Mouse (Mus musculus): ENCODE measurements at regions not wholly inside any gene's neighbourhood (a gene's known extent, or its start where the extent isn't known, plus 50 kb on each side); places are given as distances from the start of the nearest gene placed in this dataset.

GRCm38 (mm10) chr5:53355069-53355468, 88.2 kb downstream of the Smim20 start:
- Histone ChIP-seq H3K27me3 (ENCODE audit: control insufficient read depth, insufficient read depth, low read length) (no peaks in the 10 kb centered on the region), H3K36me3 (ENCODE audit: control insufficient read depth, insufficient read depth, low read length) (no peaks in the 10 kb centered on the region), H3K4me3 (ENCODE audit: low read depth, low read length) (no peak overlapping the region), H3K27ac (ENCODE audit: insufficient read depth, low read depth, low read length) (no peak overlapping the region), H3K4me1 (ENCODE audit: control insufficient read depth, insufficient read depth, insufficient read length, low read length) (no peaks in the 10 kb centered on the region)
- 2% methylated on average over 6 of the region's 6 CpGs for WGBS
- TF ChIP-seq POLR2A (IDR thresholded peaks at IDR 0.05; ENCODE audit: low read depth, low read length): no peak
- peak; percentile 94 for TF ChIP-seq CTCF (IDR thresholded peaks at IDR 0.05; ENCODE audit: extremely low read depth, insufficient read length, insufficient replicate concordance, low read depth, low read length)

- H3K4me3 ChIP-seq (ENCODE audit: low read depth, low read length): no peak overlapping the region
- H3K27me3 ChIP-seq (ENCODE audit: control insufficient read depth, insufficient read depth, low read length): no peaks in the 10 kb centered on the region
- 60% methylated on average over 7 of the region's 7 CpGs for WGBS
- no peaks in the 10 kb centered on the region for H3K4me1 ChIP-seq (ENCODE audit: control insufficient read depth, insufficient read depth, insufficient read length, low read length)
- no peak overlapping the region for H3K27ac ChIP-seq (ENCODE audit: insufficient read depth, low read depth, low read length)
- TF ChIP-seq POLR2A (IDR thresholded peaks at IDR 0.05; ENCODE audit: low read depth, low read length): no peak
- TF ChIP-seq CTCF (IDR thresholded peaks at IDR 0.05; ENCODE audit: extremely low read depth, insufficient read length, insufficient replicate concordance, low read depth, low read length): no peak
- H3K36me3 ChIP-seq (ENCODE audit: control insufficient read depth, insufficient read depth, low read length): no peaks in the 10 kb centered on the region
These were observed 90.3 kb downstream of the Smim20 start for GRCm38 (mm10) chr5:53357086-53357608.

GRCm38 (mm10) chr5:53358181-53358580, 91.3 kb downstream of the Smim20 start:
- Histone ChIP-seq H3K36me3 (ENCODE audit: control insufficient read depth, insufficient read depth, low read length) (no peaks in the 10 kb centered on the region), H3K27ac (ENCODE audit: insufficient read depth, low read depth, low read length) (no peak overlapping the region), H3K27me3 (ENCODE audit: control insufficient read depth, insufficient read depth, low read length) (no peaks in the 10 kb centered on the region), H3K4me3 (ENCODE audit: low read depth, low read length) (no peak overlapping the region), H3K4me1 (ENCODE audit: control insufficient read depth, insufficient read depth, insufficient read length, low read length) (no peaks in the 10 kb centered on the region)
- no peak for TF ChIP-seq POLR2A (IDR thresholded peaks at IDR 0.05; ENCODE audit: low read depth, low read length)
- no peak for TF ChIP-seq CTCF (IDR thresholded peaks at IDR 0.05; ENCODE audit: extremely low read depth, insufficient read length, insufficient replicate concordance, low read depth, low read length)
- 56% methylated on average over 4 of the region's 4 CpGs for WGBS

GRCm38 (mm10) chr5:53359887-53360286, 93.0 kb downstream of the Smim20 start:
- no peak overlapping the region for H3K4me3 ChIP-seq (ENCODE audit: low read depth, low read length)
- H3K27me3 ChIP-seq (ENCODE audit: control insufficient read depth, insufficient read depth, low read length): no peaks in the 10 kb centered on the region
- no peaks in the 10 kb centered on the region for H3K36me3 ChIP-seq (ENCODE audit: control insufficient read depth, insufficient read depth, low read length)
- H3K27ac ChIP-seq (ENCODE audit: insufficient read depth, low read depth, low read length): no peak overlapping the region
- WGBS: 77% methylated on average over 12 of the region's 12 CpGs
- no peaks in the 10 kb centered on the region for H3K4me1 ChIP-seq (ENCODE audit: control insufficient read depth, insufficient read depth, insufficient read length, low read length)
- no peak for TF ChIP-seq POLR2A (IDR thresholded peaks at IDR 0.05; ENCODE audit: low read depth, low read length)
- no peak for TF ChIP-seq CTCF (IDR thresholded peaks at IDR 0.05; ENCODE audit: extremely low read depth, insufficient read length, insufficient replicate concordance, low read depth, low read length)

DNA sequence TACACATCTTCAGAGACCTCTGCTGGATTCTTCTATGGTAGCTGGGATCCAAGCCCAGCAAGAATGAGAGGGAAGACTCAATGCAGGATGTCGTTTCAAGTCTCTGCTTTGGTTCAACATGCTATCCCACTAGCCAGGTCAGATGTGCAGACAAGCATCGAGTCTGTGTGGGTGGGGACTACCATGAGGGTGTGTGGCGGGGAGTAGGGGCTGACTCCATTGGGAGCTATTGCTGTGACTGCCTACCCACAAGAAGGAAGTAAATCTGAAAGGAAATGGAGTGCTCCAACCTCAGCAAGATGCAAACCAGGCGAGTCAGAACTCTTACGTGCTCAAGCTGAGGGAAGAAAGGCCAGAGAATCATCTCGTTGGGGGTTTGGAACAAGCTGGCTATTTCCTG, 94.4 kb downstream of the Smim20 start:
- TF ChIP-seq POLR2A (IDR thresholded peaks at IDR 0.05; ENCODE audit: low read depth, low read length): no peak
- TF ChIP-seq CTCF (IDR thresholded peaks at IDR 0.05; ENCODE audit: extremely low read depth, insufficient read length, insufficient replicate concordance, low read depth, low read length): no peak

DNA sequence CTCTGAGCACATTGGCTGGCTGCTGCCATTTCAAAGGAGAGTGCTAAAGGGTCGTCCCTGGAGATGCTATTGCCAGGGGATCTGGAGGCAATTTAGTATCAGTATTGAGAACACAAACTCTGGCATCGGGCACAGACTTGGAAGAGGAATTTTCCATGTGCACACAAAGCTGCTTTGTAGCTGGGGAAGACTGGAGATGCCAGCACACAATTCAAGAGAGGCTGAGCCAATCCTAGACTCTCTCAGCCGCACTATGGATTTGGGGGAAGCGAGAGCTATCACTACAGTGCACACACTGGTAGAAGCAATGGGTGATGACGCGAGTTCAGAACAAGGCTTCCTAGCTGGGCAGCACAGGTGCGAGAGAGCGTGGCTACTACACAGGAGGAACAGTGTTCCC, 97.0 kb downstream of the Smim20 start:
- Histone ChIP-seq H3K27me3 (ENCODE audit: control insufficient read depth, insufficient read depth, low read length) (no peaks in the 10 kb centered on the region), H3K36me3 (ENCODE audit: control insufficient read depth, insufficient read depth, low read length) (no peaks in the 10 kb centered on the region), H3K27ac (ENCODE audit: insufficient read depth, low read depth, low read length) (no peak overlapping the region), H3K4me3 (ENCODE audit: low read depth, low read length) (no peak overlapping the region), H3K4me1 (ENCODE audit: control insufficient read depth, insufficient read depth, insufficient read length, low read length) (no peaks in the 10 kb centered on the region)
- 81% methylated on average over 8 of the region's 8 CpGs for WGBS
- TF ChIP-seq POLR2A (IDR thresholded peaks at IDR 0.05; ENCODE audit: low read depth, low read length) (no peak), CTCF (IDR thresholded peaks at IDR 0.05; ENCODE audit: extremely low read depth, insufficient read length, insufficient replicate concordance, low read depth, low read length) (no peak)

More for the DNA sequence above, 94.4 kb downstream of the Smim20 start:
- WGBS: 67% methylated on average over 6 of the region's 6 CpGs
- Histone ChIP-seq H3K36me3 (ENCODE audit: control insufficient read depth, insufficient read depth, low read length) (no peaks in the 10 kb centered on the region), H3K27me3 (ENCODE audit: control insufficient read depth, insufficient read depth, low read length) (no peaks in the 10 kb centered on the region), H3K4me3 (ENCODE audit: low read depth, low read length) (no peak overlapping the region), H3K4me1 (ENCODE audit: control insufficient read depth, insufficient read depth, insufficient read length, low read length) (no peaks in the 10 kb centered on the region), H3K27ac (ENCODE audit: insufficient read depth, low read depth, low read length) (no peak overlapping the region)

DNA sequence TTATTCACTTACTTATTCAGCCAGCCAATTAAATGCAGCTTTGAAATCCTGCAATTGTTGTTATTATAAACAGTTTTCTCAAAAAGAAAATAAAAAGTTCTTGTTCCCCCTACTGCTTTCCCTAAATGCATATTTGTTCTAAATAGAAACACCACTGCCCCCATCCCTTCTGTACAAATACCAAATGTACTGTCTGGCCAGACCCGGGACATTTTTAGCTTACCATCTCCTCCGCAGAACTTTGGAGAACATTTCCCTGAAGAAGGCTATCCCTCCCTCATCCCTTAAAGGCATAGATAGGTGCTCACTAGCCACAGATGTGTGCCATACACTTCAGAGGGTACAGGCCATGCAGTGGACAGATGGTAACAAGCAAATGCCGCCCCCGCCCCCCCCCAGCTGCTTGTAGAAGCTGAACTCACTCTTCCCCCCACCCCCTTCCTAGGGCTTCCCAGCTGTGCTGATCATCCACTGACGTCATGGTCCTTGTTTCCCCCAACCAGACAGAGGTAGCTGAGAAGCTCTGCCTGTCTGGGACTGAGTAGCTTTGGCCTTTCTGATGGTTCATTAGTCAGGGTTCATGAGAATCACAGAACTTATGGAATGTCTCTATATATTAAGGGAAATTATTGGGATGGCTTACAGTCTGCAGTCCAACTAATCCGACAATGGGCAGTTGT, 98.9 kb upstream of the Rbpj start:
- Histone ChIP-seq H3K27ac (ENCODE audit: insufficient read depth, low read depth, low read length) (no peak overlapping the region), H3K4me3 (ENCODE audit: low read depth, low read length) (no peak overlapping the region), H3K36me3 (ENCODE audit: control insufficient read depth, insufficient read depth, low read length) (no peaks in the 10 kb centered on the region), H3K4me1 (ENCODE audit: control insufficient read depth, insufficient read depth, insufficient read length, low read length) (no peaks in the 10 kb centered on the region), H3K27me3 (ENCODE audit: control insufficient read depth, insufficient read depth, low read length) (no peaks in the 10 kb centered on the region)
- no peak for TF ChIP-seq CTCF (IDR thresholded peaks at IDR 0.05; ENCODE audit: extremely low read depth, insufficient read length, insufficient replicate concordance, low read depth, low read length)
- TF ChIP-seq POLR2A (IDR thresholded peaks at IDR 0.05; ENCODE audit: low read depth, low read length): no peak
- WGBS: 77% methylated on average over 6 of the region's 6 CpGs

Data from small intestine, adult 2 months (tissue).